Mouse (Mus musculus) ES-Bruce4 (cell line): ENCODE data around the gene Gm17359. TPM values are rescaled to one million over a fixed set of nuclear protein-coding genes. Genes with fewer than 3 reads are reported as not detected.

ENCODE experiments used
- H3K27ac ChIP-seq: 2 replicates; pipeline ENCODE4 v1.5.1; 2012; ENCODE audit warnings: low read length, inconsistent platforms; ENCODE audit not compliant: insufficient read depth
- H3K27me3 ChIP-seq: 2 replicates; pipeline ENCODE4 v1.6.1; 2012; ENCODE audit warnings: mild to moderate bottlenecking, low read length, inconsistent platforms; ENCODE audit not compliant: control insufficient read depth, poor library complexity, insufficient read depth, severe bottlenecking
- H3K36me3 ChIP-seq: 2 replicates; pipeline ENCODE4 v1.6.1; 2012; ENCODE audit warnings: inconsistent platforms, mild to moderate bottlenecking, low read length, moderate library complexity; ENCODE audit not compliant: control insufficient read depth, poor library complexity, insufficient read depth, severe bottlenecking
- H3K4me1 ChIP-seq: one replicate; pipeline ENCODE4 v1.8.1; 2011; ENCODE audit warnings: low read length; ENCODE audit not compliant: control insufficient read depth, insufficient read depth
- H3K4me3 ChIP-seq: 2 replicates; pipeline ENCODE4 v1.5.1; 2011; ENCODE audit warnings: low read depth, mild to moderate bottlenecking, low read length
- H3K9ac ChIP-seq: 2 replicates; pipeline ENCODE4 v1.6.1; 2012; ENCODE audit warnings: low read depth, mild to moderate bottlenecking, inconsistent platforms; ENCODE audit not compliant: poor library complexity, severe bottlenecking
- H3K9me3 ChIP-seq: replicated peaks from 2 replicates; pipeline ENCODE4 v1.6.1; 2012; ENCODE audit warnings: mild to moderate bottlenecking, low read length, inconsistent platforms; ENCODE audit not compliant: control insufficient read depth, poor library complexity, insufficient read depth, severe bottlenecking
- CTCF ChIP-seq: IDR thresholded peaks from one replicate; pipeline ENCODE4 v1.8.1; 2011; ENCODE audit warnings: low read depth, low read length
- EP300 ChIP-seq: IDR thresholded peaks from 2 replicates; pipeline ENCODE4 v1.6.1; 2011; ENCODE audit warnings: low read depth, low read length; ENCODE audit not compliant: insufficient read depth
- POLR2A ChIP-seq: IDR thresholded peaks from one replicate; pipeline ENCODE4 v1.8.1; 2011; ENCODE audit warnings: low read length; ENCODE audit not compliant: insufficient read depth
- polyA plus RNA-seq: library from polyadenylated mRNA; stranded (reverse); fragments of >200 nt; gene quantifications from 2 replicates; pipeline ENCODE4 v1.2.4, GENCODE M21; 2011; ENCODE audit warnings: low read depth; ENCODE audit not compliant: missing spikeins, insufficient read depth, insufficient read length

Gene Gm17359
- polyA plus RNA-seq, 1 experiment, result not detected

GRCm38 (mm10) chr3:79402056-79402455 lies 65.6 kb downstream of the Gm17359 start:
- no peaks in the 10 kb centered on the region for H3K36me3 ChIP-seq
- H3K4me3 ChIP-seq, result no peak overlapping the region
- H3K9me3 ChIP-seq, result no peaks in the 10 kb centered on the region
- TF ChIP-seq CTCF, result no peak
- TF ChIP-seq EP300, result no peak
- TF ChIP-seq POLR2A, result no peak
- H3K9ac ChIP-seq, result no peak overlapping the region
- H3K27me3 ChIP-seq, result no peaks in the 10 kb centered on the region
- H3K4me1 ChIP-seq, result no peaks in the 10 kb centered on the region
- no peak overlapping the region for H3K27ac ChIP-seq

- Histone ChIP-seq H3K4me1 (no peaks in the 10 kb centered on the region), H3K9me3 (no peaks in the 10 kb centered on the region), H3K27ac (no peak overlapping the region), H3K36me3 (no peaks in the 10 kb centered on the region), H3K4me3 (no peak overlapping the region), H3K27me3 (no peaks in the 10 kb centered on the region), H3K9ac (no peak overlapping the region)
- TF ChIP-seq POLR2A (no peak), CTCF (no peak), EP300 (no peak)
These were observed 72.1 kb downstream of the Gm17359 start for GRCm38 (mm10) chr3:79408546-79408945.

GRCm38 (mm10) chr3:79409927-79410628 lies 73.6 kb downstream of the Gm17359 start:
- no peak overlapping the region for H3K9ac ChIP-seq
- H3K27ac ChIP-seq, result no peak overlapping the region
- no peaks in the 10 kb centered on the region for H3K36me3 ChIP-seq
- H3K4me3 ChIP-seq, result no peak overlapping the region
- H3K9me3 ChIP-seq, result no peaks in the 10 kb centered on the region
- H3K27me3 ChIP-seq, result no peaks in the 10 kb centered on the region
- TF ChIP-seq CTCF (no peak), EP300 (no peak), POLR2A (no peak)
- no peaks in the 10 kb centered on the region for H3K4me1 ChIP-seq

- Histone ChIP-seq H3K9me3 (no peaks in the 10 kb centered on the region), H3K4me1 (no peaks in the 10 kb centered on the region), H3K4me3 (no peak overlapping the region), H3K27ac (no peak overlapping the region), H3K9ac (no peak overlapping the region), H3K36me3 (no peaks in the 10 kb centered on the region), H3K27me3 (no peaks in the 10 kb centered on the region)
- TF ChIP-seq POLR2A (no peak), CTCF (no peak), EP300 (no peak)
These were observed 74.2 kb downstream of the Gm17359 start for GRCm38 (mm10) chr3:79410629-79410995.

- no peaks in the 10 kb centered on the region for H3K27me3 ChIP-seq
- H3K36me3 ChIP-seq, result no peaks in the 10 kb centered on the region
- H3K4me3 ChIP-seq, result no peak overlapping the region
- no peaks in the 10 kb centered on the region for H3K4me1 ChIP-seq
- TF ChIP-seq EP300, result no peak
- TF ChIP-seq POLR2A, result no peak
- H3K9me3 ChIP-seq, result no peaks in the 10 kb centered on the region
- H3K27ac ChIP-seq, result no peak overlapping the region
- H3K9ac ChIP-seq, result no peak overlapping the region
These were observed 75.2 kb downstream of the Gm17359 start for GRCm38 (mm10) chr3:79411666-79412065.

- Histone ChIP-seq H3K4me3 (no peak overlapping the region), H3K9me3 (no peaks in the 10 kb centered on the region), H3K36me3 (no peaks in the 10 kb centered on the region), H3K27me3 (no peaks in the 10 kb centered on the region), H3K27ac (no peak overlapping the region), H3K9ac (no peak overlapping the region), H3K4me1 (no peaks in the 10 kb centered on the region)
- TF ChIP-seq POLR2A (no peak), CTCF (no peak), EP300 (no peak)
These were observed 77.0 kb downstream of the Gm17359 start for GRCm38 (mm10) chr3:79413492-79413891.
